Mouse (Mus musculus) cerebellum, adult 9-11 months (tissue): ENCODE data around the gene Utrn.

Source experiments
- DNase-seq: peaks from one replicate; pipeline ENCODE4 v3.0.0; 2022

Utrn gene

DNA sequence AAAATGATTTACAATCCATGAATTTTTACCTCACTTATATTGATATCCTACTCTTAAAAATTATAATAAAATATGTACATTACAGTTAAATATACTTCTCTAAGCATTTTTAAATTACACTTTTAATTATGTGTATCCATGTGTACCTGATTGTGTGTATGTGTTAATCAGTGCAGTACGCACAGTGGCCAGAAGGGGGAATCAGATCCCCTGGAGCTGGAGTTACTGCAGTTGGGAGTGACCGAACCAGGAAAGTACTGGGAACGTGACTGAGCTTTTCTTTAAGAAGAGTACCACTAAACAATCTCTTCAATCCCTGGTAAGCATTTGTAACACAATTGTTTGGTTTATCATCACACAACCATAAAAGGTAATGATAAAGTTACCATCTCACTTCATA is 285.7 kb downstream of the Utrn start:
- no peak for DNase-seq

- no peak for DNase-seq
Measured at GRCm38 (mm10) chr10:12579048-12579447, 290.1 kb downstream of the Utrn start.

DNA sequence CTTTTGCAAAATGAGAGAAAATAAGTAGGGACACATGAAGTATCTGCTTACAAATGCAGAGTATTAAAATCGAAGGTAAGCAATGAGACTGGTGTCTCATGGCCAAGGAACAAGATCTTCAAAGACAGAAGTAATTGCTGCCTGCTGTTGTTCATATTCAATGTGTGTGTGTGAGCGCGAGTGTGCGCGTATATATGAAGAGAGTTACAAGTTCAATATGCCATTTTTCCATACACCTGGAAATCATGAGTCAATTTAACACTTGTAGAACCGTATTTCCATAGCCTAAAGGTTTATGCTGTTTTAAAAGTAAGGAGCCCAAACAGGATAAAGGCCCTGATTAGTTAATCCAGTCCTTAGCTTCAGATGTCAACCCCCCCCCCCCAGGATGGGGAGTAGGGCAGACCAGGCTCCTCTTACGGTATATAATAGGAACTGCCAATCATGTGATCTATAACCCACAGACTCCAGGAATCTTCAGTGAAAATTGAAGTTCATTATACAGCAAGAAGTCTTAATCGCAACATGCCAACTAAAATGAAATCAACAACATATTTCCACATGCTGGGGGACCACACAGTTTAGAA is 293.2 kb downstream of the Utrn start:
- no peak for DNase-seq

DNA sequence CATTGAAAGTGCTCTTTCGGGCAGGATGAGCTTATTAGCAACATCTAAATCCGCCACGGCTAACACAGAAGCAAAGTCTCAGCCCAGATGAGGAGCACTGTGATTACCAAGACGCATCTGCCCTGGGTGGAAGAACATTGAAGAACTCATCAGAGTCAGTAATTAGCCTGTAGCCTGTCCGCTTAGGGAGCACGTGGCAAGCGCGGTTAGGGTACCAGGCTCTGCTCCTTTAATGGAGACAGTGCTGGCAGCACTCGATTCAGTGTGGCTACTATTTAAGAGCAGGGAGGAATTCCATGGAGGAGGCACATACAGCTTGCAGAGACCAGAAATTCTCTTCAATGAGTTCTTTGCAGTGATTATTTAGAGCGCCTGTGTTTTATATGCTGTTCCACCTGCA is 294.4 kb downstream of the Utrn start:
- no peak for DNase-seq

DNA sequence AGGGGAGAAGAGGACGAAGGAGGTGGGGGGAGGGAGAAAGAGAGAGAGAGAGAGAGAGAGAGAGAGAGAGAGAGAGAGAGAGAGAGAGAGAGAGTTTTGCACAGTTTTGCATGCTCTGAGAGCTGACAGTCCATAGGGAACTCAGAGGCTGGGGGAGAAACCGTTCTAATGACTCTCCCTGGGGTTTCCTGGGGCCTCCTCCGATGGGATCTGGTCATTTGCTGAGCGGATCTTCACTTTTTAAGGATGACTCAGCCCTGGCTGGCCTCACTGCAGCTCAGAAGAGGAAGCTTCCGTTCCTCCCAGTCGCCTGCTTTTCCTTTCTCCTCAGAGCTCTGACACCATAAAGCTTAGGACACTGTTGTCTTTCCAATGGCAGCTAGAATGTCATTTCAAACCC is 295.6 kb downstream of the Utrn start:
- no peak for DNase-seq

DNA sequence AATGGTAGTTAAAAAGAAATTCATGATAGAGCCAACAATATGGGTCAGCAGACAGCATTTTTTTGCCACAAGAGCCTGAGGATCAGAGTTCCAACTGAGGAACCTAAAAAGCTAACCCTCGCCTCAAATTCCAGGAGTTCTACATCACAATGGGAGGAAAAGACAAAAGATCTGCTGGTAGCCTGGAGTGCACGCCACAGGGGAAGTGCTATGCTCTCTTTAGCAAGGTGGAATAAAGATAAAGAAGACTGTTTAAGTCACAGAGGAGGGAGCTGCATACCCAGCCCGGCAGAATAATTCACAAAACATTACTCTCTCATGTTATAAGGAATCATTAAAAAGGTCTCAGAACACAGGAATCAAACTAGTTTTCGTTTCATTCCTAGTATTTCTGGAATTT is 296.4 kb downstream of the Utrn start:
- DNase-seq = no peak

GRCm38 (mm10) chr10:12564425-12564824 is 304.7 kb downstream of the Utrn start:
- no peak for DNase-seq

- DNase-seq = no peak
Measured at GRCm38 (mm10) chr10:12558810-12559209, 310.4 kb downstream of the Utrn start.

- DNase-seq = no peak
Measured at GRCm38 (mm10) chr10:12554090-12554718, 315.0 kb downstream of the Utrn start.

DNA sequence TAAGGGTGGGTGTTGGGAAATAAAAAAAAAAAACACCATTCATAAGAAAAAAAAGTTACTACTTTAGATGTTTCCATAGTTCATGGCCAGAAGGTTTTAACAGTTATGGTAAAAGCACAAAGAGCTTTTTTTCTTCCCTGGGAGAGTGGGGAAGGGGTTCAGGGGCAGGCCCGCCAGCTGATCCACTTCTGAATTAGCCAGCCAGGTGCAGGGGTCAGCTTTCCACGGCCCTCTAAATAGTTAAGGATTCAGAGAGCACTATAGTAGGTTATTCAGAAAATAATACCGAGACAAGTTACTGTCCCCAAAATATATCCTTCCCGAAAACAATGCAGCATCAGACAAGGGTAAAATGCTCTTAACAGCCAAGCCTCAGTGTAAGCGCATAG is 316.3 kb downstream of the Utrn start:
- no peak for DNase-seq

DNA sequence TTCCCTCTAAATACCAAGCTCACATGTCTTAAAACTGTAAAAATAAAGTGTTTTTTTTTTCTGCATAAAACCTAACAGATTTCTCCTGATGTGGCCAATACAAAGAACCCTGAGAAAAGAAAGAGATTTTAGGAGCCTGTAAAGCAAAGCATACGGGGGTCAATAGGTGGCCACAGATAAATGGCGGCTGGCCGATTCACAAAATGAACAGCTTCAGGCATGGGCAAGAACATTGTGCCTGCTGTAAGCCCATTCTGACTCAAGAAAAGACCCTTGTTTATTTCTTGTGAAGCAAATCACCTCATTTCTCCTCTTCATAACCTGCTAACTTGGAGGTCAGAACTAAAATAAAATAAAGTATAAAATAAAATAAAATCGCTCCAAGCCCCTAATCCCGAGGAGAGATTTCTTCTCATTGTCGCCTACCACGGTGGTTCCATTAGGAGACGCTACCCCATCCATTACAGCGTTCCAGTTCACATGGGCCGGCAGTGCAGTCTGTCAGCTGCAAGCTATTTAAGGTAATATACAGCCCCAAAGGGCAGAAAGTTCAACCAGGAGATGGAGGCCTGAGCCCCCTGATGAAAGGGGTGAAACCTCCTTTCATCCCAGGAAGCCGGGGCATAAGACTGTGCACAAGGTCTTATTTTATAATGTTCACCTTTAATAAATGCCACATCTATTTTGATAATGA is 316.8 kb downstream of the Utrn start:
- DNase-seq = no peak

- DNase-seq = no peak
Measured at GRCm38 (mm10) chr10:12551735-12552134, 317.4 kb downstream of the Utrn start.

DNA sequence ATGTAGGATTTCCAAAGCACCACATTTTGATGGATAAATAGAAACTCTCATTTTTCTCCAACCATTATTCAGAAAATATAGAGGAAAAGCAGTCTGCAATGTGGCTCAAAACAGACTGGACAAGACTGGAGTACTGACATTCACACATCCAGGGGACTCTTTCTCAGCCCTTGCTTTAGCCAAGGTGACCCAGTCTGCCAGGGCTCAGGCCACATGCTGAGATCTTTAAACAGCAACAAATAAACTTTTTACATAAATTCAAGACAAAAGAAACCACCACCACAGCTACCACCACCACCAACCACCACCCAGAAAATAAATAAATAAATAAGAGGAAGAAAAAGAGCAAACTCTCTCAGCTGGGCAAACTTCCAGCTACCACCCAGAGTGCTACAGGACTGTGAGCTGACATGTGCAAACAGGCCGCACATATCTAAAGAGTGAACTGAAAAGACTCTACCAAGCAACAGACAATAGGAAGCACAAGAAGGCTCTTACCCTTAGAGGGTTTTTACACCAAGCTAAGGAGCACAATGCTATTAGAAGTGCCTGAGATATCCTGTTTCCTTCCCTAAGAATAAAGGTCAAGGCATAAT is 319.1 kb downstream of the Utrn start:
- DNase-seq = no peak

DNA sequence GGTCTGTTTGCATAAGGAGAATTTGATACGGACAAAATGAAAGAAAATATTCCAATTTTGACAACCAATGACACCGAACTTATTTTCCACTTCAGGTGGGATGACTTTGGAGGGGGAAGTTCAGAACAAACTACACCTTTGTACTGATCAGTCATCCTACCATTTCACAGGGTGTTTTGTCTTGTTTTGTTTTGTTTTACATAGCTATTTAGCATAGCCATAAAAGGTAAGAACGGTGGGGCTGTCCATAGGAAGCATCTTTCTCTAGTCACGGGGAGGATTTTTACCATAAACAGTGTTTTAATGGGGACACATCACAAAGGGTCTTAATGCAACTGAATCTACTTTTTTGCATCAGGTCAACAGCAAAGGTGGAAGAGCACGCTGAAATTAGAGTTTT is 319.9 kb downstream of the Utrn start:
- no peak for DNase-seq

- DNase-seq = no peak
Measured at GRCm38 (mm10) chr10:12548616-12549084, 320.5 kb downstream of the Utrn start.

- DNase-seq = no peak
Measured at GRCm38 (mm10) chr10:12547037-12547625, 322.0 kb downstream of the Utrn start.

GRCm38 (mm10) chr10:12545440-12545839 is 323.7 kb downstream of the Utrn start:
- DNase-seq = no peak

DNA sequence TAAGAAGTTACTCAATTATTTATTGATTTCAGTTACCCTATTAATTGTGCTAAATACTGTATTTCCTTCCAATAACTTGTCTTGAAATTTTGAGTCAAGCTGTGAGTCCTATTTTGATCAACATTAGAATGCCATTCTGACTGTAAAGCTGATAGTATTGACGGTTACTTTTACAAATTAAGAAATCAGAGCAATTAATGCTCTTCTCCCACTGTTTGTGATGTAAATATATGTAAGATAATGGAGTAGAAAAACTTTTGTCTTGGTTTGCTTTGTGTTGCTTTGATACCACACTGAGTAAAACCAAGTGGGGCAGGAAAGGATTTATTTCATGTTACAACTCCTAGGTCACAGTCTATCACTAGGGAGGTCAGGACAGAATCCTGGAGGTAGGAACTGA is 327.4 kb downstream of the Utrn start:
- DNase-seq = no peak

- DNase-seq = no peak
Measured at GRCm38 (mm10) chr10:12535272-12535671, 333.9 kb downstream of the Utrn start.

GRCm38 (mm10) chr10:12534801-12535200 is 334.4 kb downstream of the Utrn start:
- DNase-seq = no peak

DNA sequence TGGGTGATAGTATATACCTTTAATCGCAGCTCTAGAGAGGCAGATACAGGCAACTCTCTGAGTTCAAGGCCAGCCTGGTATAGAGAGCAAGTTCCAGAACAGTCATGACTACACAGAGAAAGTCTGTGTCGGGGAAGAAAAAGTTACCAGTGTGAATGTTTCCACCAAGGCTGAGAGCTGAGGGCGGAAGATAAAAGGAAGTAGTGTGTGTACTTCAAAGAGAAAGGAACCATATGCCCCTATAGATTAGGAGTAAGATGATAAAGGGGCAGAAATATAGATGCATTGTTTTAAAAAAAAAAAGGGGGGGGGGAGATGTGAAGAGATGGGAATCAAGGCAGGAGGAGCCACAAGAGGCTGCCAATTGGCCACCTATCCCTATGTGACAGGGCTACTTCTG is 334.9 kb downstream of the Utrn start:
- DNase-seq = no peak

GRCm38 (mm10) chr10:12522078-12522477 is 347.1 kb downstream of the Utrn start:
- DNase-seq = no peak

GRCm38 (mm10) chr10:12518162-12518561 is 351.0 kb downstream of the Utrn start:
- DNase-seq = no peak

- DNase-seq = no peak
Measured at GRCm38 (mm10) chr10:12505568-12505967, 363.6 kb downstream of the Utrn start.
